Mouse (Mus musculus) cerebellum, adult 2 months (tissue): ENCODE results near the gene Nlrx1. TPM values are rescaled to one million over a fixed set of nuclear protein-coding genes. Genes with fewer than 3 reads are reported as not detected.
"Not testable (repeated sequence)": the region's sequence is repeated elsewhere in the genome, so short reads cannot be mapped to it uniquely, and the experiment has no call there.

Experiments
- DNase-seq, 2 experiments: peaks; one replicate each; pipeline ENCODE4 v3.0.0; 2021
- H3K27ac ChIP-seq: fragments of 200-500 bp; 2 replicates; pipeline ENCODE4 v1.5.1; 2012; ENCODE audit warnings: low read length, control low read depth, inconsistent platforms; ENCODE audit not compliant: insufficient read depth
- H3K27me3 ChIP-seq: fragments of 200-500 bp; 2 replicates; pipeline ENCODE4 v1.6.1; 2012; ENCODE audit warnings: inconsistent platforms, mild to moderate bottlenecking, low read length, moderate library complexity; ENCODE audit not compliant: control insufficient read depth, insufficient read depth
- H3K4me1 ChIP-seq: fragments of 200-500 bp; 2 replicates; pipeline ENCODE4 v1.6.1; 2011; ENCODE audit warnings: low read length; ENCODE audit not compliant: control insufficient read depth, insufficient read depth
- H3K4me3 ChIP-seq: fragments of 200-500 bp; replicated peaks from 2 replicates; pipeline ENCODE3; 2011; ENCODE audit warnings: mild to moderate bottlenecking, low read depth, low read length, control low read depth; ENCODE audit not compliant: insufficient read depth
- CTCF ChIP-seq: fragments of 200-500 bp; IDR thresholded peaks from 2 replicates; pipeline ENCODE4 v1.5.1; 2011; ENCODE audit warnings: low read depth, mild to moderate bottlenecking, control low read depth, low read length, moderate library complexity, borderline replicate concordance; ENCODE audit not compliant: insufficient read depth
- POLR2A ChIP-seq: fragments of 200-500 bp; IDR thresholded peaks from 2 replicates; pipeline ENCODE4 v1.6.1; 2011; ENCODE audit warnings: low read length, control low read depth, borderline replicate concordance; ENCODE audit not compliant: insufficient read depth
- WGBS: fragments of 180-500 bp; shearing (Covaris S2); methylation state at CpG from one replicate; pipeline ENCODE4 v1.1.7; 2018; 5-methylcytosine and 5-hydroxymethylcytosine counted together
- polyA plus RNA-seq: library from polyadenylated mRNA; depleted of rRNA; stranded (reverse); fragments of >200 nt; gene quantifications from 2 replicates; pipeline ENCODE4 v1.2.3, GENCODE M21; 2012

Gene Nlrx1
- polyA plus RNA-seq, 1 experiment: 7.9 TPM

- Histone ChIP-seq H3K27me3 (no peaks in the 10 kb centered on the region), H3K4me3 (no peak overlapping the region), H3K27ac (no peak overlapping the region), H3K4me1 (no peaks in the 10 kb centered on the region; the same call in 1 of the 2 replicates)
- no peak for DNase-seq
- WGBS: 88% methylated on average over 2 of the region's 2 CpGs
- TF ChIP-seq POLR2A (no peak), CTCF (no peak)
Observed at GRCm38 (mm10) chr9:44307248-44307647, 38.8 kb upstream of the Nlrx1 start.

- 84% methylated on average over 6 of the region's 6 CpGs for WGBS
- Histone ChIP-seq H3K4me3 (no peak overlapping the region), H3K27ac (no peak overlapping the region), H3K4me1 (no peaks in the 10 kb centered on the region; the same call in 1 of the 2 replicates), H3K27me3 (no peaks in the 10 kb centered on the region)
- DNase-seq: no peak
- TF ChIP-seq POLR2A (no peak), CTCF (no peak)
Observed at GRCm38 (mm10) chr9:44306532-44306931, 38.1 kb upstream of the Nlrx1 start.

- WGBS: under 1% methylated on average over 54 of the region's 54 CpGs
- peak within 1 kb of the TSS; percentile 91 for H3K4me3 ChIP-seq
- peak; percentile 98 to 100 for DNase-seq
- H3K27me3 ChIP-seq: no peaks in the 10 kb centered on the region
- peak within 1 kb of the TSS; percentile 21; the same call in 1 of the 2 replicates for H3K27ac ChIP-seq
- H3K4me1 ChIP-seq: no peaks in the 10 kb centered on the region; the same call in 1 of the 2 replicates
- no peak for TF ChIP-seq CTCF
- TF ChIP-seq POLR2A: peak; percentile 80
Observed at GRCm38 (mm10) chr9:44305466-44306079, 37.2 kb upstream of the Nlrx1 start, which contains the start of gene Hinfp. TSS of gene Hinfp (minus strand) at chr9:44305671.

- not testable (repeated sequence) for H3K4me1 ChIP-seq, H3K27ac ChIP-seq, H3K27me3 ChIP-seq, DNase-seq, H3K4me3 ChIP-seq
- WGBS: 88% methylated on average over 3 of the region's 3 CpGs
Observed at GRCm38 (mm10) chr9:44300001-44300400, 31.6 kb upstream of the Nlrx1 start.

- DNase-seq: peak; percentile 48 to 49
- no peak overlapping the region for H3K4me3 ChIP-seq
- WGBS: 67% methylated on average over 3 of the region's 3 CpGs
- no peak overlapping the region for H3K27ac ChIP-seq
- TF ChIP-seq CTCF: peak; percentile 58; the same call in 1 of the 2 replicates
- TF ChIP-seq POLR2A: no peak
- H3K27me3 ChIP-seq: no peaks in the 10 kb centered on the region
- H3K4me1 ChIP-seq: peaks cover 5% of the 10 kb centered on the region
Observed at GRCm38 (mm10) chr9:44292490-44292889, 24.1 kb upstream of the Nlrx1 start.

- H3K4me1 ChIP-seq: peaks cover 9% of the 10 kb centered on the region
- no peaks in the 10 kb centered on the region for H3K27me3 ChIP-seq
- WGBS: 7% methylated on average over 11 of the region's 11 CpGs
- TF ChIP-seq CTCF (no peak), POLR2A (peak; percentile 24; the same call in 1 of the 2 replicates)
- peak in 1 of 2 experiments; percentile 55 for DNase-seq
- peak overlapping the region; percentile 66 for H3K27ac ChIP-seq
- H3K4me3 ChIP-seq: peak overlapping the region; percentile 93
Observed at GRCm38 (mm10) chr9:44288959-44289291, 20.5 kb upstream of the Nlrx1 start.

GRCm38 (mm10) chr9:44288076-44288958 lies 19.9 kb upstream of the Nlrx1 start, which contains the start of gene Abcg4:
TSS of gene Abcg4 (minus strand) at chr9:44288615.
- Histone ChIP-seq H3K27ac (peak within 1 kb of the TSS; percentile 66), H3K4me1 (peaks cover 12% of the 10 kb centered on the region), H3K27me3 (no peaks in the 10 kb centered on the region), H3K4me3 (peak within 1 kb of the TSS; percentile 93)
- DNase-seq: peak; percentile 72 to 82
- WGBS: under 1% methylated on average over 38 of the region's 38 CpGs
- TF ChIP-seq POLR2A (peak; percentile 39; the same call in 1 of the 2 replicates), CTCF (no peak)

- TF ChIP-seq CTCF (no peak), POLR2A (no peak)
- Histone ChIP-seq H3K27ac (peak overlapping the region; percentile 66), H3K4me1 (peaks cover 14% of the 10 kb centered on the region), H3K27me3 (no peaks in the 10 kb centered on the region), H3K4me3 (peak overlapping the region; percentile 93)
- DNase-seq: peak; percentile 55 to 66
- WGBS: under 1% methylated on average over 47 of the region's 47 CpGs
Observed at GRCm38 (mm10) chr9:44287401-44288075, 19.1 kb upstream of the Nlrx1 start.
